ENCODE assay signal across 21 mouse cellular contexts in genomic region chr11:100688443-100688842, GRCm38 (mm10). TPM values are rescaled to one million over a fixed set of nuclear protein-coding genes. Genes with fewer than 3 reads are reported as not detected.
"Had no signal": no experiment of that assay in that cellular context is flagged by ENCODE, and none has a peak within 500 bp of the region (broad histone marks: within the 10 kb centered on the region; RNA-seq: fewer than 3 reads in every experiment).

No protein-coding gene starts in this region.

- H3K36me3 ChIP-seq: neural tube, embryonic 13.5 days; neural tube, embryonic 15.5 days; stomach, embryonic 15.5 days had no signal

- H3K27ac ChIP-seq: neural tube, embryonic 13.5 days; neural tube, embryonic 15.5 days; stomach, embryonic 15.5 days; stomach, postnatal 0 days had no signal

- H3K4me2 ChIP-seq: neural tube, embryonic 13.5 days; neural tube, embryonic 15.5 days; stomach, embryonic 15.5 days had no signal

- H3K9me3 ChIP-seq: neural tube, embryonic 13.5 days; neural tube, embryonic 15.5 days; stomach, embryonic 15.5 days had no signal

- H3K4me3 ChIP-seq: neural tube, embryonic 13.5 days; neural tube, embryonic 15.5 days; stomach, embryonic 15.5 days had no signal

- H3K9ac ChIP-seq: neural tube, embryonic 13.5 days; neural tube, embryonic 15.5 days; stomach, embryonic 15.5 days had no signal

- DNase-seq: retina, postnatal 1 day; right cerebral cortex, adult 18-20 months; right cerebral cortex, postnatal 14 days; right cerebral cortex, postnatal 25 days; right cerebral cortex, postnatal 4 days; spleen, adult 18-20 months; thymus, adult 18-20 months; thymus, adult 2 months; thymus, postnatal 14 days; thymus, postnatal 25 days; thymus, postnatal 36 days; thymus, postnatal 4 days had no signal

RNA-seq across cellular contexts. Expression of gene Zfp385c, which starts 3.8 kb away (rescaled TPM):
- total RNA-seq: neutrophil, adult 5-6 weeks had no signal
- polyA plus RNA-seq: stomach, embryonic 14.5 days had no signal

RNA-seq across cellular contexts. Expression of gene Hspb9, which starts 25.2 kb away (rescaled TPM):
- total RNA-seq: neutrophil, adult 5-6 weeks had no signal
- polyA plus RNA-seq: neural tube, embryonic 14.5 days; neural tube, embryonic 15.5 days; small intestine, adult 2 months; stomach, embryonic 15.5 days; thymus, postnatal 0 days had no signal
